Mouse (Mus musculus) gastrocnemius, postnatal 14 days (tissue): ENCODE results near the gene Selenok. TPM values are rescaled to one million over a fixed set of nuclear protein-coding genes. Genes with fewer than 3 reads are reported as not detected.

ENCODE experiments used
- DNase-seq: peaks from one replicate; pipeline ENCODE4 v3.0.0; 2021; ENCODE audit warnings: mixed read lengths
- intact Hi-C: fragments of 180-260 bp; cut with DNase I; formaldehyde crosslinking; loops from one replicate; pipeline ENCODE4 v1.15.1; 2025; ENCODE audit warnings: low total_unique reads
- long read RNA-seq, 2 experiments: library from polyadenylated mRNA; stranded (forward); transcript quantifications; one replicate each; pipeline ENCODE4 v2.0.0; 2021
- total RNA-seq, 2 experiments: library from RNA; stranded (reverse); gene quantifications; 2 replicates each; pipeline ENCODE4 v1.2.3; 2021

Gene Selenok
- total RNA-seq: 10 to 100 TPM; 55.1 to 60.3 TPM
- long read RNA-seq, experiment 1, transcript Selenok-201 (5 exons, 1,678 nt): major isoform, 91 of 91 reads
- long read RNA-seq, experiment 1, partial matches to known transcripts: 0 of 91 reads
- long read RNA-seq, experiment 1, other reads (novel, unspliced or antisense): 0 of 91 reads
- long read RNA-seq, experiment 2, transcript Selenok-201 (5 exons, 1,678 nt): major isoform, 112 of 117 reads
- long read RNA-seq, experiment 2, partial matches to known transcripts: 3 of 117 reads
- long read RNA-seq, experiment 2, other reads (novel, unspliced or antisense): 2 of 117 reads

DNA sequence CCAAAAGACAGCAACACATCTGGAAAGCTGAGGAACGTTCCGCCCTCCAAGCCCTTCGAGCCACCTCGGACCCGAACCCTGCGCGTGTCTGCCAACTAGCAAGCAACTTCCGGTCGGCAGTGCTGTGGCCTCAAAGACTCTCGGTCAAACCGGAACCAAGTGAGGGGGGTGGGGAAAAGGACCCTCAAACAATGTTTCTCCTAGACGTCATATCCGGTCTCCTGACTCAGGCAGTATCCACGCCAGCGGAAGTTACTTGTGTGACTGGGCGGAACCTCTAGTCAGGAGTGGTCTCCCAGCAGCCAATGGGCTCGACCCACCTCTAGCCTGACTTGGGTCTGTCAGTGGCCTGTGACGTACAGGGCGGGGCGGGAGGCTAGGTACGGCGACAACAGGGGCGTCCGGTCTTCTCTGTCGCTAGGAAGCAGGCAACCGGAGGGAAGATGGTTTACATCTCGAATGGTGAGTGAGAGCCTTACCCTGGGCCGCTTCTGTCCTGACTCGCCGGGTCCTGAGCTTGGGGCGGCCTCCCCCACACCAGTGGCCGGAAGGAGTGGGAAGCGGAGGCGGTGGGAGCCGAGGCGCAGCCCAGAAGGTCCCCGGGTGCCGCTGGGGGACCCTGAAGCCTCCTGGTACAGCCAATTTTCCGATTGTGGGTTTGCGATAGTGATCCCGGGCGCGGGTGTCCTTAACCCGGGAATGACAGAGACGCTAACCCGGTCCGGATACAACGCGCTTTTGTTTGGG, at the start of gene Selenok:
TSS of gene Selenok (plus strand) at position 234 of the 747 bp plus-strand sequence.
- peak; percentile 95 for DNase-seq
- intact Hi-C loops: no loop called here

DNA sequence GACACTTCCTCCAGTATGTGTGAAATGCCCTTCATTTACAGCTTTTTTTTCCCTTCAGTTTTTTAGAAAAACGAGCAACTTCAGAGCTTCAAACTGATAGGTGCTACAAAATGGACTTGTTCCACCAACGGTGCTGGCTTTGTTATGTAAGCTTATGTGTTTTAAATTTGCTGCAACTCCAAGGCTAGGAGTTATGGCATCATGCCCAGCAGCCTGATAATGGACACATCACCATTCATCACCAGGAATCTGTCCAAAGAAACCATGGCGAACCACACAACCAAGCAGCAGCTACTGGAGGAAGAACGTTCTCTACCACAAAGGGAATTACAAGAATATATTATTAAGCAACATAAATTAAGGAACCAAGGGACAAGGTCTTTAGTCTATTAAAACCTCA, 39.1 kb upstream of the Selenok start:
- DNase-seq: no peak
- intact Hi-C loops: no loop called here

DNA sequence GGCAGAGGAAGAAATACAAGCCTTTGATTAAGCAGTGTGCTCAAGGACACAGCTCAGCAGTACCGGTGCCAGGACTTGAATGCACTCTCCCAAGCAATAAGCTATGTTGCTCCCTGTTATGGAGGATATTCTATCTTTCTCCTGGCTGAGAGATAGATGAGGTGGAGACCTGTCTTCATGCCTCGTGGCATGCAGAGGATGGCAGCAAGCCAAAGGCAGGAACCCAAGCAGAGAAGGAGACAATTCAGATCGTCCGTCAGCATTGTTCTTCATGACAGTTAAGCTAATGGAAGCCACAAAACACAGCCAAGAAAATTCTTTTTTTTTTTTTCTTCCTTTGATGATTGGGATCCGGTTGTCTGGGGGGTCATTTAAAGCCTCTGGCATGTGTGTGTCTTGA, 32.6 kb upstream of the Selenok start:
- intact Hi-C loops: no loop called here
- DNase-seq: no peak

DNA sequence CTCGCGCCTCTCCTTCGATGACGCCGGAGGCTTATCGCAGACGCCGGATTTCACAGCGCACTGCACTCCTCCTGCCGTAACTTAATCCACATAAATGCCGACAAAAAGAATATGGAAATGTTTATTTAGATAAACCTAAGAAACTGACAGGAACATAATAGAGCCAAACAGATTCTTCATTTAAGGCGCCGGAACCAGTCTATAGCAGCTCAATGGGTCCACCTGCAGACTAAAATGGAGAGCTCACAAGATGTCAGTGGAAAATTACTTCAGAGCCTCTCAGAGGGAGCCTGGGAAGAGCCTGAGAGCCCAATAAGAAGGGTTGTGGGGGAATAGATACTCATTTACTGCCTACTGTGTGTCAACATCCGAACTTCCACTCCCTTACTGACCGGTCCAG, 30.6 kb upstream of the Selenok start:
- intact Hi-C loops: no loop called here
- no peak for DNase-seq

DNA sequence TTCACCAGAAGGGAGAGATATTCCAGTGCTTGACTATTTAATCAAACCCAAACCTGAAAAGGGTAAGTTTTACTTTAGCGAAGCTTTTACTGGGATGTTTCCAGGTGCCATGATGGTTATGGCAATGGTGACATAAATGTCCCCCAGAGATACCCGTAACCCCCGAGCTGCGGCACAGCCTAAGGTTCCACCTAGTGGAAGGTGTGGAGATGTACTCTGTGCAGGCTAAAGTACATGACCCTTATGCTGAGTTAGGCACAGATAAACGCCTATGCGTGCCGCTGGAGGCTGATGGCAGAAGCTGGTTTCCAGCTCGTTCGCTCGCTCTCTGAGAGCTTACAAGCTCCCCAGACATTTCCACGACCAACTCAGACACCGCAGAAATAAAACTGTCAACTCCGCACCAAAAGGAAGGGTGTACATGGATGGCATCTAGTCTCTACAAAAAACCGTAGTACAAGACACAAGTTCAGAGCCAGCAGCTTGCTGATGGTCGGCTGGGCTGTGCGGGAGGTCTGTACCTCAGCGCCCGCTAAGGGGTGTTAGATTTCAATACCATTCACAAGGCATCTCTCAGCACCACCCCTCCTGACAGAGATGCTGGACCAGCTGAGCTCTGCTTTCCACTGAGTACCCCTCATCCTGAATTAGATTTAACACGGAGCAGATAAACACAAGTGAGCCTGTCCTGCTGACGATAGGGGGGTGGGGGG, 28.4 kb upstream of the Selenok start:
- no peak for DNase-seq
- intact Hi-C loops: no loop called here

DNA sequence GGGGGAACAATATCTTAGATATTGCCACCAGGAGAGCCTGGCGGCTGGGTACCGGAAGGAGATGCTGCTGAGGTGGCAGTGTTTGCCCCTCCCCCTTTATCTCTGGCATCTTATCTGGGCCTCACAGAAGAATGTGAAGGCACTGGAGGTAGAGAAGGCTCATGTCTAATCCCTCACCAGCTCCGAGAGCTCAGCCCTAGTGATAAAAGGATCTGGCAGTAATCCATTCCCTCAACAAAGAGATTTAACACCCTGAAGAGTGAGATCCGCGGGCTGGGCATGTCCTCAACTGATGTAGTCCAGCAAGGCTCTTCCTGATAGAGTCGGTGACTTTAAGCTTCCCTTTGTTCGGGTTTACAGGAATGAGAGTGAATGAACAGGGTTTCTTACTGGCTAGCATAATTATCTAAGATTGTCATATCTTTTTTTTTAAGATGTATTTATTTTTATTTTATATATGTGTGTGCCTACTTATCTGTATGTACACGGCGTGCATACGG, 27.7 kb upstream of the Selenok start:
- DNase-seq: no peak
- intact Hi-C loops: no loop called here

DNA sequence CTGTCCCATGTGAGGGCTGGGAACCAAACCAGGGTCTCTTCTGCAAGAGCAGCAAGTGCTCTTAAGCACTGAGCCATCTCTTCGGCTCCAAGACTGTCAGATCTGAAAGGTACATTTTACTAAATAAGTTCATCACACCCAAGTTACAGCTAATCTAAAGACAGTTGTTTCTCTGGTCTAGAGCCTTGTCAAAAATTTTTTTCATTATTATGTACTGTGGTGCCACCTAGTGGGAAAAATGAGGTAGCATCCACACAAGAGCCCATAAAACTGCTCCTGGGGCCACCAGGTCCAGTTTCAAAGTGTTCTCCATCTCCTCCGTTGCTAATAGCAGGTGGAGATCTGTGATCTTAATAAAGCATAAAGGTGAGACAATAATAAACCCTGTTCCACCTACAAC, 27.2 kb upstream of the Selenok start:
- intact Hi-C loops: no loop called here
- DNase-seq: no peak

DNA sequence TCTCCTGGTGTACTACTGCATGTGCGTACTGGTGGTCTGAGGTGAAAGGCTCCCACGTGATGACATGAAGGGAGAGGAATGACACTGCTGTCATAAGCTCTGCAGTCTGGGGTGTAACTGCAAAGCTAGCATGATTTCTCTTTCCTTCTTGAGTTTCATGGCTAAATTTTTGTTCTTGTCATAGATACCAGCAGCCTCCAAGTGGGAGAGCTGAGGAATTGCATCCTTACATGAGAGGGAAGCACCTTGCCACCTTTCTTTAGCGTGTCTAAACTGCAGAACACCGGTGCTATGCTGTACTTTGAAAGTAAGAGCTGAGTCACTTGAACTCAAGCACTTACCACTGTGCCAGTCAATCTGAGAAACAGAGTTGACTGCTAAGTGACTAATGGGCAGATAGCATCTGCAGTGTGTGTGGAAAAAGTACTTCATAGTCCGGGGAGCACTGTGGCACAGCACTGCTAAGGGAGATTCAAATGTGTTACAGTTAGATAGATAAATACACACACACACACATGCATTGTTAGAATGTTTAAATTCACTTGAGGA, 21.3 kb upstream of the Selenok start:
- intact Hi-C loops: no loop called here

DNA sequence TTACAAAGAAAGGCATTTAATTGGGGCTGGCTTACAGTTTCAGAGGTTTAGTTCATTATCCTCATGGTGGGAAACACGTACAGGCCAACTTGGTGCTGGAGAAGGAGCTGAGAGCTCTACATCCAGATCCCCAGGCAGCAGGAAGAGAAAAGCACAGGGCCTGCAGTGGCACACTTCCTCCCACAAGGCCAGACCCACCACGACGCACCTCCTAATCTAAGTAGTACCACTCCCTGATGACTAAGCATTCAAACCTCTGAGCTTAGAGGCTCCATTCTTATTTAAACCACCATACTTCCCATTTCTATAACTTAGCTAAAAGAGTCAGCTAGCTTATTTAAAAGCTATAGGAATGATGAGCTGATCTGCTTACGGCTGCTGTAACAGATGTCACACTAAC, 17.3 kb upstream of the Selenok start:
- no peak for DNase-seq
- intact Hi-C loops: no loop called here

More for the DNA sequence above, 21.3 kb upstream of the Selenok start:
- no peak for DNase-seq

DNA sequence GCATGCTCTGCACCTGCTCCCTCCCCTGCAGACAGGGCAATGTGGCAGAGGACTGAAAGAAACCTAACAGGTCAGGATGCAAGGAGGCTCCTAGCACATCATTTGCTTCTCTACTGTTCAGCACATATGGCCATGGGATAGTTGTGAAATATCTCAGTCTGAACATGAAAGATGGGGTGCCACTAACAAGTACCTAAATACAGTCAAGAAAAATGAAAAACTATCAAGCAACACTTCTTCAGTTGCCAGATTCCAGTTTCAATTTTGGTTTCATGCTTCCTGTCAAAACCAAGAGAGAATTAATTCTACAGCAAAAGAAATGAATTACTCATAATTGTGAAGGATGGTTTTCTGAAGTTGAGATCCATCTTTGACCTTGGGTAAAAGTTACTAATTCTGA, 10.7 kb upstream of the Selenok start:
- intact Hi-C loops: no loop called here
- DNase-seq: no peak

DNA sequence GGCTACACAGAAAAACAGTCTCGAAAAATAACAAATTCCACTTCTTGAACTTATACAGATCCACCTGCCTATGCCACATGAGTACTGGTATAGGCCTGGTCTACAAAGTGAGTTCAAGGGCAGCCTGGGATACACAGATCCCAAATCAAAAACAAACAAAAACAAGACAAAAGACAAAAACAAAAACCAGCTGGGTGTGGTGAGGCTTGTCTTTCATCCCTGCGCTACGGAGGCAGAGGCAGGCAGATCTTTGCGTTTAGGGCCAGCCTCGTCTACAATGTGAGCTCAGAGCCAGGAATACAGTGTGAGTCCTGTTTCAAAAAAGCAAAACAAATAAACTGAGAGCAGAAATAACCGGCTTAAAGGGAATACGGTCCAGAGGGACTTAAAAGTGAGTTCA, 497 bp upstream of the Selenok start:
- intact Hi-C loops: no loop called here
- DNase-seq: no peak

DNA sequence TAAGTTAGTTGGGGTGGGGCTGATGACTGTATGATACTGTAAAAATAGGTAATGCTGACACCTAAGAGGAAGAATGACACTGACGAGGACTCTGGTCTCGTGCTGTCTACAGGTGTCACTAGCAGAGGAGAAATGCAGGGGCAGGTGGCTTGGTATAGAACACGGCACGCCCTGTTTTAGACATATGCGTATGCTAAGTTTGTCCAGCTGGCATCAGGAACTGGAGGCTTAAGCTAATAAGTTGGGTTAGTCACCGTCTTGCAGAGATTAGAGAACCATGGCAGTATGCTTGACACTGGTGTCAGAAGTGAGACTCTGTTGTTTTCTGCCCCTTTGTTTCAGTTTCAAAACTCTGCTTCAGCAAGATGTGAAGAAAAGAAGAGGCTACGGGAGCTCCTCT, 3.3 kb downstream of the Selenok start:
- no peak for DNase-seq
- intact Hi-C loops: no loop called here

DNA sequence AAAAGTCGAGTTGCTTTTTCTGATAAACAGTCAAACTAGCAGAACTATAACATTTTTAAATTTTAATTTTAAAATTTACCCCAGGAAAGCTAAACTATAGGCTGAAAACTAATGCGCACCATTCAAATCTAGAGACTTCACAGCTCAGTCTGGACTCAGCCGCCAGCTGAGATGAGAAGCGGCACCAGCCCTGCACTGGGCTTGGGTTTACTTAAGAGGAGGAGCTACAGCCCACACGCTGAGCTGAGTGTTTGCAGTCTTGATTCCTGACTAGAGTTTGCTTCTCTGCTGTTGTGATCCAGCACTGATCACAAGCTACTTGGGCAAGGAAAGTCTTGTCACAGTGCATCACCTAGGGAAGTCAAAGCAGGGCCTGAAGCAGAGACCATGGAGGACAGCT, 3.9 kb downstream of the Selenok start:
- intact Hi-C loops: no loop called here
- no peak for DNase-seq

DNA sequence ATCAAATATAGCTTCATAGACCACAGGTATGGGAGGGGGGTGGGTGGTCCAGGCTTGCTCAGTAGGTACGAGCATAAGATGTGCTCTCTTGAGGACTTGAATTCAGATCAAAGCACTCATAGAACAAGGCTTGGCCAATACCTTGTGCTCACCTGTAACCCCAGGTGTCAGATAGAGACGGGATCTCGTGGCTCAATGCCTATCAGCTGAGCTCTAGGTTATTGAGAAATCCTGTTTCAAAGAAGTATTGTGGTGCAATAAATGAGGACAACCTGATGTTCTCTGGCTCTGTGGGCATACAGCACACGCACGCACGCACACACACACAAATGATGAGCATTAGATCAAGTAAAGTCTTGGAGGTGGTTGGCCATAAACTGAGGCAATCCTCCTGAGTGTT, 8.8 kb downstream of the Selenok start:
- intact Hi-C loops: no loop called here
- DNase-seq: no peak

DNA sequence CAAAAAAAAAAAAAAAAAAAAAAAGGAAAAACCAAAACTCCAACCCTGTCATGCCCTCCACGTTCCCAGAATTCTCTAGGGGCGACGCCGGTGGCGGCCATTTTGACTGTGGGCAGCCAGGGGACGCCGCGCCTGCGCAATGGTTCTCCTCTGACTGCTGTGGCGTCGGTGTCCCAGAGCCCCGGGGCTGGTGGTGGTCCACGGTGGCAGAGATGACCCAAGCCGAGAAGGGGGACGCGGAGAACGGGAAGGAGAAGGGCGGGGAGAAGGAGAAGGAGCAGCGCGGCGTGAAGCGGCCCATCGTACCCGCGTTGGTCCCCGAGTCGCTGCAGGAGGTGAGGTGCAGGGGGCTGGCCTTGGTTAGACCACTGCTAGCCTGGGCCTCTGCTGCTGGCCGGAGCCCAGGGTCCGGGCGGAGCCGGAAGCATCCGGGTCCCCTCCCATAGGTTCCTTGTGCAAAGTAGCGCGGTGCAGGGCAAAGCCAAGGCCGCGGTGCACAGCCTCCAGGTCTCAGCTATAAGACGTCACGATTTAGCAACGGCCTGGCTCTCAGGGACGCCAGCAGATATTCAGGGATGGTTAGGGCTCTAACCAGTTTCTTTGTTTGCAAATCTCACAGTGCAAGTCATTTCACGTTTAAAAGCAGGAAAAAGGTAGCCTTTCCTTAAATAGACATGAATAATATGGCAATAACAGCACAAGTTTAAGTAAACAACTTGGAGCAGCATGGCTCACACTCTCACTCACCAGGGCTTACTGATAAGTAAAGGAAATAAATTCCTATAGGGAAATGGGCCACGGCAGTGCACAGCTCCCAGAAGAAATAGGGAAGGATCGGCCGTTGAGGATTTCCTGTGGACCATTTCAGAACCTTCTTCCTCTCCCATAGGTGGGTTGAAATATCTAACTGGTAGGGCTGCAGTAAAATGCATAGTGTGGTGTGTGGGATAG, 10.4 kb downstream of the Selenok start, which contains the start of gene Actr8:
TSS of gene Actr8 (plus strand) at position 84 of the 951 bp plus-strand sequence.
- intact Hi-C loops: no loop called here

DNA sequence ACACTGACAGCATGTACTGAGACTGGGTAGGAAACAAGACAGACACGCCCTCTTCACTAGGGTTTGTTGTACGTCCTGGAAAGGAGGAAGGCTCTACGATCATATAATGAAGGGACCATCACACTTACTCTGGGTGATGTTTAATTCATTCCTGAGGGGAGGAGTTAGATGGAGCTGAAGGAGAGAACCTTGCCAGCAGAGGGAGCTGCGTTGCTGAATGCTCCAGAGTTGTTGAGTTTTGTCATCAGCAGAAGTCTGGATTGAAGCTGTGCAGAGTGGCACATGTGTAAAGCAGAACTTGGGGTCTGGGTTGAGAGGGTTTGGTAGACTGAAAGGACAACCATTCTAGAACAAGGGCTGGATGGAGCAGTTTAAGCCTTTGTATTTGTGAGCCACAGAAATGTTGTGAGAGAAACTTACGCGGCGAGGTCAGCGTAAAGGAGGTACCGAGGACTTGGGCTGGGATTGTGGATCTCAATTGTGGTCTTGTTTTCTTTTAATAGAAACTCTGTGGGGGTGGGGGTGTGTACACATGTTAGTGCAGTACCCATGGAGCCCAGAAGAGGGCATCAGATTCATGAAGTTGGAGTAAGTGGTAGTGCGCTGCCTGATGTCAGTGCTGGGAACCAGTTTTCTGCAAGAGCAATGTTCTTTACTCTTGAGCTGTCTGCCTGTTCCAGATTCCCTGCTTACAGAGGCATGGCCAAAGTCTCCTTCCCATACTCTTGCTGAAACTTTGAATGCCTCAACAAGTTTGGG, 12.5 kb downstream of the Selenok start:
- intact Hi-C loops: no loop called here

More for the DNA sequence above, 10.4 kb downstream of the Selenok start, which contains the start of gene Actr8:
- DNase-seq: peak; percentile 93

DNA sequence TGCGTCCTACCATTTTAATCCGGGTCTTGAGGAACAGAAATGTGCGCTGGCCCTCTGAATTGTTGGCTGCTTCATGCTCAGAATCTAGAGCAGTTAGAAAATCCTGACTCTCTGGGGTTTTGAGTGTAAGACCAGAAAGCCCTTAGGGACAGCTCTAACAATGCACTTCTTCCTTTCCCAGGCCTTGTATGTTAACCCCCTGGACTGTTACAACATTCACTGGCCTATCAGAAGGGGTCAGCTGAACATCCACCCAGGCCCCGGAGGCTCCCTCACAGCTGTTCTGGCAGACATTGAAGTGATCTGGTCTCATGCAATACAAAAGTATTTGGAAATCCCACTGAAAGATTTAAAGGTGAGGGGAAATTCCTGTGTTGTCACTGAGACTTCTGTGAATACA, 18.0 kb downstream of the Selenok start:
- intact Hi-C loops: no loop called here
- DNase-seq: no peak

More for the DNA sequence above, 12.5 kb downstream of the Selenok start:
- no peak for DNase-seq

DNA sequence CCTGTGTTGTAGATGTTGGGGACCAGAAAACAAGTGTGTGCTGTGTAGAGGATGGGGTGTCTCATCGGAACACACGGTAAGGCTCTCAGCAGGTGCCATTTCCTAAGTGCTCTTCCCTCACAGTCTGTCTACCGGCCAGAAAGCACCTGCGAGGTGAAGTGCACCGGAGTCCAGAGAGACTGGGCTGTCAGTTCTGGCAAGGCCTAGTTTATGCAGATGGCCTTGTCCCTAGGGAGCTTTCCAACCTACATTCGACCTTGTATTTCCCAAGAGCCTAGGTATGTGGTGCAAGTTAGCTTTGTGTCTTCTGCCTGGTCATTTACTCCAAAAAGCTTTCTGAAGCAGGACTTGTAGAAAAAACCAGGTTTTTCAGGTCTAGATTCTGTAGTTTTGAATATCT, 19.2 kb downstream of the Selenok start:
- no peak for DNase-seq
- intact Hi-C loops: no loop called here
